In the genomic region with DNA sequence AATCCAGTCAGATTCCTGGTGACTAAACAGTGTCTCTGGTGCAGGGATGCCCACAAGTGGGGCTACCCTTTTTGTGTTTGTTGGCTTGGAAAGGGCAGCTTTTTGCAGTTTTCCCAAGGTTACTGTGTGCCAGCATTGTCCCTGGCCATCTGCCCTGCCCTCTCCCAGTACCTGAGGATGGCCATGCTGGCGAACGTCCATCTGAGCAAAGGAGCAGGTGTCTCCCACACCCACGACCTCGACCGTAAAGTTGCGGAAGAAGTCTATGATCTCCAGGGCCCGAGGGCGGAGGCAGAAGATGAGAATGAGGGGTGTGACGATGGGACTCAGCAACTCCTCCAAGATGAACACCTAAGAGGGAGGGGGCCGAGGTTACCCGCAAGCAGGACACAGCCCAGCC, we compare ENCODE assay signal across 22 mouse cellular contexts. TPM values are rescaled to one million over a fixed set of nuclear protein-coding genes. Genes with fewer than 3 reads are reported as not detected.
DNase-seq lines count a peak whose midpoint lies in the region; ATAC-seq and TF ChIP-seq lines count a peak whose summit lies in the region.
"Had no signal": no experiment of that assay in that cellular context is flagged by ENCODE, and none has a peak within 500 bp of the region (broad histone marks: within the 10 kb centered on the region; RNA-seq: fewer than 3 reads in every experiment).

No protein-coding gene starts in this region.

- no peak for TF ChIP-seq CTCF in E14TG2a.4 (conservative IDR thresholded peaks at IDR 0.05; ENCODE audit: low read length)

- no peaks in the 10 kb centered on the region for H3K9me3 ChIP-seq in embryonic facial prominence, embryonic 13.5 days
- no peaks in the 10 kb centered on the region for H3K9me3 ChIP-seq in embryonic facial prominence, embryonic 10.5 days
- no peaks in the 10 kb centered on the region for H3K9me3 ChIP-seq in E14TG2a.4 (ENCODE audit: low read length)
- H3K9me3 ChIP-seq: heart, embryonic 10.5 days; hindbrain, embryonic 12.5 days had no signal

- ATAC-seq in embryonic facial prominence, embryonic 13.5 days (ENCODE audit: insufficient number of reproducible peaks, insufficient read depth, low FRiP score, low TSS enrichment, low read depth), result no peak
- ATAC-seq: activated CD4-positive, CD25-positive, alpha-beta regulatory T cell, adult 4 months; CD4-positive, CD25-positive, alpha-beta regulatory T cell, adult 4 months; forebrain, embryonic 14.5 days; hindbrain, embryonic 16.5 days; inflammation-experienced regulatory T-cells, adult 6 months; intestine, postnatal 0 days; Patski had no signal

- H3K27me3 ChIP-seq in embryonic facial prominence, embryonic 13.5 days, result no peaks in the 10 kb centered on the region
- H3K27me3 ChIP-seq in embryonic facial prominence, embryonic 10.5 days (replicated peaks; ENCODE audit: low read depth, poor library complexity, severe bottlenecking), result no peaks in the 10 kb centered on the region
- H3K27me3 ChIP-seq in E14TG2a.4 (ENCODE audit: insufficient read depth, low read length), result no peaks in the 10 kb centered on the region
- H3K27me3 ChIP-seq: hindbrain, embryonic 12.5 days; Patski had no signal

- no peak overlapping the region for H3K4me2 ChIP-seq in embryonic facial prominence, embryonic 13.5 days
- H3K4me2 ChIP-seq: hindbrain, embryonic 12.5 days had no signal

- no peak overlapping the region for H3K4me3 ChIP-seq in embryonic facial prominence, embryonic 13.5 days
- H3K4me3 ChIP-seq in embryonic facial prominence, embryonic 10.5 days, result no peak overlapping the region
- H3K4me3 ChIP-seq in E14TG2a.4 (replicated peaks; ENCODE audit: low read length), result peak overlapping the region; percentile 64
- H3K4me3 ChIP-seq: heart, embryonic 10.5 days; hindbrain, embryonic 12.5 days had no signal

- WGBS in embryonic facial prominence, embryonic 13.5 days, result 94% methylated on average over 11 of the region's 11 CpGs
- 92% methylated on average over 11 of the region's 11 CpGs for WGBS in embryonic facial prominence, embryonic 10.5 days

- peaks cover 9% of the 10 kb centered on the region for H3K4me1 ChIP-seq in embryonic facial prominence, embryonic 13.5 days
- peaks cover 10% of the 10 kb centered on the region; the same call in 1 of the 2 replicates for H3K4me1 ChIP-seq in embryonic facial prominence, embryonic 10.5 days
- H3K4me1 ChIP-seq in E14TG2a.4 (replicated peaks; ENCODE audit: low read depth, low read length), result peaks cover 48% of the 10 kb centered on the region

- no peak overlapping the region for H3K27ac ChIP-seq in embryonic facial prominence, embryonic 13.5 days
- H3K27ac ChIP-seq in embryonic facial prominence, embryonic 10.5 days (replicated peaks), result no peak overlapping the region
- H3K27ac ChIP-seq: heart, embryonic 10.5 days; hindbrain, embryonic 12.5 days had no signal

- DNase-seq in cerebellum, adult 11-12 months, result peak; percentile 51
- no peak for DNase-seq in cerebellum, adult 11 months
- DNase-seq in embryonic facial prominence, embryonic 10.5 days (ENCODE audit: low spot score), result no peak
- peak; percentile 49 to 67 for DNase-seq in cerebellum, postnatal 25 days
- DNase-seq in thymus, postnatal 4 days, result no peak
- DNase-seq: adrenal gland, postnatal 14 days; B cell, adult 2 months; gastrocnemius, postnatal 36 days; heart, adult 18-20 months; heart, postnatal 10 days; heart, postnatal 4 days had no signal

- peaks cover 76% of the 10 kb centered on the region for H3K36me3 ChIP-seq in embryonic facial prominence, embryonic 13.5 days
- peaks cover 69% of the 10 kb centered on the region for H3K36me3 ChIP-seq in embryonic facial prominence, embryonic 10.5 days (replicated peaks)
- H3K36me3 ChIP-seq in E14TG2a.4 (ENCODE audit: insufficient read depth, low read length), result peaks cover 54% of the 10 kb centered on the region

- H3K9ac ChIP-seq in embryonic facial prominence, embryonic 13.5 days, result 0 out of 2 replicates have a peak overlapping the region, but pooled peaks have one; percentile 16
- H3K9ac ChIP-seq: hindbrain, embryonic 12.5 days had no signal

RNA-seq across cellular contexts. Expression of gene Abcb6, which starts 5.3 kb away (rescaled TPM):
- 27.0 and 35.2 TPM in 2 replicates for polyA plus RNA-seq in embryonic facial prominence, embryonic 13.5 days (2015; fragmentation: Nextera tagmentation; extraction: Ambion mirVana)
- polyA plus RNA-seq in embryonic facial prominence, embryonic 10.5 days (2016; fragmentation: Nextera tagmentation; extraction: Ambion mirVana), result 32.3 and 34.8 TPM in 2 replicates

RNA-seq across cellular contexts. Expression of gene Ankzf1, which starts 6.5 kb away (rescaled TPM):
- polyA plus RNA-seq in embryonic facial prominence, embryonic 13.5 days (2015; fragmentation: Nextera tagmentation; extraction: Ambion mirVana), result 27.1 and 30.5 TPM in 2 replicates
- polyA plus RNA-seq in embryonic facial prominence, embryonic 10.5 days (2016; fragmentation: Nextera tagmentation; extraction: Ambion mirVana), result 22.9 and 27.2 TPM in 2 replicates

RNA-seq across cellular contexts. Expression of gene Atg9a, which starts 6.5 kb away (rescaled TPM):
- polyA plus RNA-seq in embryonic facial prominence, embryonic 13.5 days (2015; fragmentation: Nextera tagmentation; extraction: Ambion mirVana), result 28.4 and 30.8 TPM in 2 replicates
- 20.7 and 21.8 TPM in 2 replicates for polyA plus RNA-seq in embryonic facial prominence, embryonic 10.5 days (2016; fragmentation: Nextera tagmentation; extraction: Ambion mirVana)

RNA-seq across cellular contexts. Expression of gene Zfand2b, which starts 17.0 kb away (rescaled TPM):
- 45.1 and 48.2 TPM in 2 replicates for polyA plus RNA-seq in embryonic facial prominence, embryonic 13.5 days (2015; fragmentation: Nextera tagmentation; extraction: Ambion mirVana)
- polyA plus RNA-seq in embryonic facial prominence, embryonic 10.5 days (2016; fragmentation: Nextera tagmentation; extraction: Ambion mirVana), result 32.6 and 33.6 TPM in 2 replicates

RNA-seq across cellular contexts. Expression of gene Glb1l, which starts 25.1 kb away (rescaled TPM):
- polyA plus RNA-seq in embryonic facial prominence, embryonic 13.5 days (2015; fragmentation: Nextera tagmentation; extraction: Ambion mirVana), result 21.9 and 23.3 TPM in 2 replicates
- polyA plus RNA-seq in embryonic facial prominence, embryonic 10.5 days (2016; fragmentation: Nextera tagmentation; extraction: Ambion mirVana), result 13.3 and 14.5 TPM in 2 replicates

Comparison
In these comparisons a context has a peak if more than half of its experiments do, and no peak if none do; other contexts are left out.
1. DNase-seq: peak in cerebellum, adult 11-12 months (single experiment) and cerebellum, postnatal 25 days (2 of 2); none in cerebellum, adult 11 months (single experiment), embryonic facial prominence, embryonic 10.5 days (single experiment) and thymus, postnatal 4 days (single experiment).